Mouse (Mus musculus) kidney, adult 2 months (tissue): ENCODE results near the gene Rnd1.

Source experiments
- CTCF ChIP-seq: fragments of 200-500 bp; conservative IDR thresholded peaks from 2 replicates; pipeline ENCODE4 v1.5.1; 2011; ENCODE audit warnings: low read depth, mild to moderate bottlenecking, control low read depth, low read length, moderate library complexity, mixed read lengths; ENCODE audit not compliant: insufficient read depth, insufficient read length
- POLR2A ChIP-seq: fragments of 200-500 bp; IDR thresholded peaks from one replicate; pipeline ENCODE4 v1.6.1; 2011; ENCODE audit warnings: low read depth, low read length, control low read depth

GRCm38 (mm10) chr15:98683177-98683576 lies 5.9 kb upstream of the Rnd1 start:
- TF ChIP-seq POLR2A, result no peak
- TF ChIP-seq CTCF, result no peak
